Mouse (Mus musculus) brain, embryonic 14.5 days (tissue): Measurements from ENCODE around the gene Sox18. TPM values are rescaled to one million over a fixed set of nuclear protein-coding genes. Genes with fewer than 3 reads are reported as not detected.

Experiments
- DNase-seq: peaks from one replicate; pipeline ENCODE4 v3.0.0-alpha.2; 2011; ENCODE audit warnings: low read depth
- CTCF ChIP-seq: fragments of 200-500 bp; IDR thresholded peaks from 2 replicates; pipeline ENCODE4 v1.5.1; 2012; ENCODE audit warnings: inconsistent platforms, mild to moderate bottlenecking, moderate library complexity, borderline replicate concordance; ENCODE audit not compliant: insufficient read depth, insufficient read length; ENCODE audit errors: extremely low read depth
- POLR2A ChIP-seq: fragments of 200-500 bp; IDR thresholded peaks from 2 replicates; pipeline ENCODE4 v1.6.1; 2012; ENCODE audit warnings: mild to moderate bottlenecking, inconsistent platforms, borderline replicate concordance; ENCODE audit not compliant: poor library complexity, insufficient read depth, insufficient read length, severe bottlenecking; ENCODE audit errors: extremely low read depth
- polyA plus RNA-seq: library from polyadenylated mRNA; depleted of rRNA; stranded (reverse); fragments of >200 nt; gene quantifications from 2 replicates; pipeline ENCODE4 v1.2.3, GENCODE M21; 2012

Gene Sox18
- polyA plus RNA-seq, 1 experiment = 31.6 TPM

DNA sequence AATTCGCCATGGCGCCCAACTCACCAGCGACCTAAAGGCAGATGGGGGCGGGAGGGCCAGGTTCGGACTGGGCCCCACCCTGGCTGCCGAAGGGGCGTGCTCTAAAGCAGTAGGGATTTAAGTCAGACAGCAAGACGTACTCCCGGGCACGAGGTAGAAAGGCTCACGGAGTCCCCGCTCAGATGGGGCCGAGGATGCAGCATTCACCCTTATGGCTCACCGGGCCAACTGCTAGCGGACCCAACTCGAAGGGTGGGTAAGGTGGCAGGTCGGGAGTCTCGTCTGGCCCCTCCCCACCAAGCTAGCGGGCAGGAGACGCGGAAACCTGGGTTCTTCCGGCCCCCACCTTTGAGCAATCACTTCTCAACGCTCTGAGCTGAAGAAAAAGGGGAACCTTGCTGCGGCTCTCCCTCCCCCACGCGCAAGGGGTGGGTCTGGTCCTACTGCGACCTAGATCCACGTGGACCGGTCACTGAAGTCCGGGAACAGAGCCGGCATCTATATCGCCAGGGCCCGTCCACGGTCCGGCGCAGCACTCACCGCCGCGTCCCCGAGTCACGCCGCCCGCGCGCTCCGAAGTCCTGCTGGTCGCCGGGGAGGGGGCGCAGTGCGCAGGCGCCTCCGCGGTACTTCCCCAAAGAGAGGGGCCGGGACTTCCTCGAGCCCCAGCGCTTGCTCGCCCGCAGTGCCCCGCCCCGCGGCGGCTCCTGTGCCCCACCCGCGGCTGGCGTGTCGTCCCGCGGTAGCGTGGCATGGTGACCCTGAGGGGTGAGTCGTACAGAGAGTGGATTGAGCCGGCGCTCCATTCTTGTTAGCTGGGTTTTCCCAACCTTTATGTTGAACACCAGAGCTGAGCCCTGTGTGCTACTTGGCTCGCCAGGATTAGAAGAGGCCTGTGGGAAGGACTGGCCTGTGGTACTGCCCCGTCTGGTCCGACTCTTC, 22.2 kb upstream of the Sox18 start, which contains the start of gene Rgs19:
Rgs19 (minus strand) TSS at position 639 of the 942 bp plus-strand sequence.
- TF ChIP-seq CTCF (no peak), POLR2A (peak; percentile 70)
- peak; percentile 92 for DNase-seq

DNA sequence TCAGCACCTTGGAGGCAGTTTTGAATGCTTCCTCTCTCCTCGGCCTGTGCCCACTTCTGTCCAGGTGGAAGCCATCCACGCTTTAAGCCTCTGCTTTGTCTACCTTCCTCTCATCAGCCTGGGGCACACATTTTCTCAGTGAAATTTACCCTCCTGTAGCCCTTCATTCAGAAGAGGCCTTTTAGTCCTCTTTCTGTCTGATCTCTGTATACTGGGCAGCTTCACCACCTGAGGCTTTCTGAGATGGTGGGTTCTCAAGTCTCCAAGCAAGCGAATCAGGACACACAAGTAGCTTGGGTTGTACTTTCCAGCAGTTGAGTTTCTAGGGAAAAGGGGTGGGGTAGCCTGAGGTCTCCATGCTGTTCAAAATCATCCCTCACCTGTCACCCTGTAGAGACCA, 20.9 kb upstream of the Sox18 start:
- no peak for DNase-seq
- TF ChIP-seq POLR2A (no peak), CTCF (no peak)

GRCm38 (mm10) chr2:181691571-181691970, 20.1 kb upstream of the Sox18 start:
- TF ChIP-seq CTCF (no peak), POLR2A (no peak)
- DNase-seq = no peak

DNA sequence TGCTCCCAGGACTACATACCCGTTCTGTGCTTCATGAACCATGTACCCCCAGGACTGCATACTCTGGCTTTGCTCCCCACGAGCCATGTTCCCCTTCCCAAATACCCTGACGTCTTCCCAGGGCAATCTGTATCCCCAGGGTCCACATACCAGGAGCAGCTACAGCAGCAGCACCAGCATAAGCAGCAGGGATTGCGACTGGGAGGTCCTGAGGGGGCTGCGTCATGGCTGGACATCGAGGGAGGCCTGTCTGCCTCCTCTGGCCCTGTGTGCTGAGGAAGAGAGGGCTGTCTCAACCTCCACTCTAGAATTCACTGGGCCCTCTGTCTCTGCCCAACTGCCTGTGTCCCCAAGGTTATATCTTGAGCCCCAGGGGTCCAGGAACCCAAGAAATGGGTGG, 19.6 kb upstream of the Sox18 start:
- no peak for TF ChIP-seq POLR2A
- no peak for TF ChIP-seq CTCF
- DNase-seq = no peak

DNA sequence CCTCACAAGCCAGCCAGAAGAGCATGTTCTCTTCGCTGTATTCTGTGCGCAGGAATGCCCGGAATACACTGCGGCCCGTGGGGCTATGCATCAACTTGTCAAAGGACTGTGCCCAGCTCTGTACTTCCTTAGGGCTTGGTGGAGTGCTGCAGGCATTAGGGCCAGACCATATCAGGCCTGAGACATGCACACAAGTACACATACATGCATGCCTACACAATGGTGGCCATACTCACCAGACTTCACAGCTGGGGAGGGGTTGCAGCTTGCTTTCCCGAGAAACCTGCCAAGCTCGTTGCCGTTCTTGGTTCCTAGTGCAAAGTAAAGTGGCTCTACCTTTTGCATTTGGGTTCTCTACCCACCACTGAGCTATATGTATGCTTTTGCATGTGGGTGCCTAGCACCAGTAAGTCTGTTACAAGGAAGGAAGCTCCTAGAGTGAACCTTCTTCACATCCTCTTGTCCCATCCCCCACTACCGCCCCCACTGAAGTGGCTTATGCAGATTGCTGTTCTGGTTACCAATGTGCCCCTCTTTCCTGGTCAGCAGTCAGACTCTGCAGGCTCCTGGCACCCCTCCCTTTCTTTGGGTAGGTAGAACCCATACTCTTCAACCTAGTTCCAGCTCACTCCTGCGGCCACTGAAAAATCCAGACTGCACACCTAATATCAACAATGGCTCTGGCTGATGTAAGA, 18.2 kb upstream of the Sox18 start:
- no peak for DNase-seq
- TF ChIP-seq CTCF (no peak), POLR2A (no peak)

- no peak for DNase-seq
- TF ChIP-seq CTCF = no peak
- no peak for TF ChIP-seq POLR2A
Measured at GRCm38 (mm10) chr2:181687586-181687985, 16.1 kb upstream of the Sox18 start.

GRCm38 (mm10) chr2:181685686-181686085, 14.2 kb upstream of the Sox18 start:
- TF ChIP-seq CTCF (no peak), POLR2A (no peak)

DNA sequence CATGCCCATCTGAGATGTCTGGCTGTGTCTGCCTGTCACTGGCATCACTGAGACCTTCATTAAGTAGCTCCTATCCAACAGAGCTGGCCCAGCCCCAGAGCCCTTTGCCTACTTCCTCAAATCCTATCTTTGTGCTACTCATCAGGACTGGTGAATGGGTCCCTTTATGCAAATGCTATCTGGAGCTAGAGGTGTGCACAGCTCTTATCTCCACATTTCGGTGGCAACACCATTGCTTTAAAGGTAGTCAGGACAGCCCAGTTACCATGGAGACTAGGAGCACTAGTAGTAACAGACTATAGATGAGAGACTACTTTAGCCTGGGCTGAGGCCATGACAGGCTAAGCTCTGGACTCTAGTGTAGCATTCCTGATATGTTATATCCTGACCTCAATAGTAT, 13.3 kb upstream of the Sox18 start:
- no peak for TF ChIP-seq CTCF
- TF ChIP-seq POLR2A = no peak
- no peak for DNase-seq

More at GRCm38 (mm10) chr2:181685686-181686085, 14.2 kb upstream of the Sox18 start:
- DNase-seq = no peak

GRCm38 (mm10) chr2:181683381-181683780, 11.9 kb upstream of the Sox18 start:
- no peak for TF ChIP-seq POLR2A
- no peak for TF ChIP-seq CTCF
- DNase-seq = no peak

DNA sequence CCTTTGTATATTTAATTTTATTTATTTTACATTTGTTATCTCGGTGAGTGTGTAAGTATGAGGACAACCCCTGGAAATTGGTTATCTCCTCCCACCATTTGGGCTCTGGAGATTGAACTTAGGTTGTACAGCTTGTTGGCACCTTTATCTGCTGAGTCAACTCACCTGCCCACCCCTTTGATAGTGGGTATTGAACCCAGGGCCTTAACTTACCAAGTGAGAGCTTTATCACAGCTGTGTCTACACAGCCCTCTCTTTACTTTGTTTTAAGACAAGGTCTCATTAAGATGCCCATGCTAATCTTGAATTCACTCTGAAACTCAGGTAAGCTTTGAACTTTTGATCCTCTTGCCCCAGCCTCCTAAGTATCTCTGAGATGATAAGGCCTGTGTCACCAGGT, 10.5 kb upstream of the Sox18 start:
- DNase-seq = no peak
- TF ChIP-seq CTCF (no peak), POLR2A (no peak)

DNA sequence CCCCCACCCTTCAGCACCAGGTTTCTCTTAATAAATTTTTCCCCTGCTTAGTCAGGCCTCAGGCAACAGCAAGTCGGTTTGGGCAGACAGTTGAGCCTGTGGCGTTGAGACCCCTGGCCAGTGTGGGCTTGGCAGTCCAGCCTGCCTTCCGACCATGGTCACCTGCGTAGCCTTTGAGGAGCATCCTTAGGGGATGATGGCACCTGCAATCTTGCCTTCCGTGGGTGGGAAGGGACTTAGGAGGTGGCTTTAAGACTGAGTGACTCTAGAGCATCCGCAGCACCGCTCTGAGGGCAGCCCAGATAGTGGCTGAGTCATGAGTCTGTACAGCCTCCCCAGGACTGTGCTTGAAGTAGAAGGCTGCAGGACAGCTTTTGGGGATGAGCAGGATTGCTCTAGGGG, 9.3 kb upstream of the Sox18 start:
- TF ChIP-seq POLR2A (no peak), CTCF (no peak)
- DNase-seq = peak; percentile 42

DNA sequence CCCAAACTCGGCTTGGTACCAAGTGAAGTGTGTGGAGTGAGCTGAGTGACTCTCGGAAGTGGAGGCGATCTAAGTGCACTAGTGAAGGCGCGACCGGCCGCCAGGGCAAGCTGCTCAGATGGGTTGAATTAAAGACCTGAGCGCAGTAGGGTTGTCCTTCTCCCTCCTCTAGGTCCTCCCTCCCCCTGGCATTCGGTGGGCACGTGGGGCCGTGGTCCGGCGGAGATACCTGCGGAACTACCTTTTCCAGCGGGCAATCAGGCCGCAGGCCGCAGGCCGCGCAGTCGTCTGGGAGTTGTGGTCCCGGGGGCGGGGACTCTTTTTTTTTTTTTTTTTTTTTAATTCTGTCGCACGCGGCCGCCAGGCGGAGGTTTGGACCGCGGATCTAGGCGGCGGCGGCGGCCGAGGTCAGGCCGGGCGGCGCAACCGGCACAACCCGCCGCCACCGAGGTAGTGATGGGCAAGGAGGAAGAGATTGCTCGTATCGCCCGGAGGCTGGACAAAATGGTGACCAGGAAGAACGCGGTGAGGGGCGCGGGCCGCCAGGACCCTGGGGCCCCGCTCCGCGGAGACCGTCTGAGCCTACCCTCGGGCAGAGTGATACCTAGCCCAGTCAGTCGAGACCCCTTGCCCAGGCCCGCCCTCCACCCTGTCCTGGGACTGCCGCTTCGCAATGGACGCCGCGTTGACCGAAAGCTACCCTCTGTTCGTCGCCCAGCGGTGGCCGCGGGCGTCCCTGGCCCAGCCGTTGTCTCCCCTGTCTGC, 8.7 kb upstream of the Sox18 start, which contains the start of gene Tcea2:
Tcea2 (plus strand) TSS at position 360 of the 765 bp plus-strand sequence.
- no peak for TF ChIP-seq POLR2A
- 0 out of 2 replicates have a peak, but pooled peaks have one; percentile 28 for TF ChIP-seq CTCF
- DNase-seq = peak; percentile 86
